In genomic region chr7:48963112-48963511, GRCm38 (mm10) we compare ENCODE assay signal across 13 mouse cellular contexts. TPM values are rescaled to one million over a fixed set of nuclear protein-coding genes. Genes with fewer than 3 reads are reported as not detected.
DNase-seq lines count a peak whose midpoint lies in the region; ATAC-seq and TF ChIP-seq lines count a peak whose summit lies in the region.
"Had no signal": no experiment of that assay in that cellular context is flagged by ENCODE, and none has a peak within 500 bp of the region (broad histone marks: within the 10 kb centered on the region; RNA-seq: fewer than 3 reads in every experiment).

No protein-coding gene starts in this region.

- no peak overlapping the region for H3K4me2 ChIP-seq in liver, postnatal 0 days (ENCODE audit: low read depth, low read length)
- peak overlapping the region; percentile 86 for H3K4me2 ChIP-seq in midbrain, embryonic 12.5 days (replicated peaks)
- H3K4me2 ChIP-seq: liver, embryonic 15.5 days had no signal

- ATAC-seq in cerebellum, adult (ENCODE audit: insufficient number of reproducible peaks, low FRiP score, low TSS enrichment) = no peak
- ATAC-seq in liver, postnatal 0 days = no peak
- no peak for ATAC-seq in midbrain, embryonic 12.5 days (ENCODE audit: low FRiP score, low read depth)

- H3K27me3 ChIP-seq in liver, postnatal 0 days (ENCODE audit: insufficient read depth, low read length) = peaks cover 43% of the 10 kb centered on the region
- H3K27me3 ChIP-seq in midbrain, embryonic 12.5 days = peaks cover 46% of the 10 kb centered on the region

- no peak for TF ChIP-seq EP300 in liver, postnatal 0 days (IDR thresholded peaks at IDR 0.05; ENCODE audit: low read depth)

- no peak overlapping the region for H3K9ac ChIP-seq in liver, postnatal 0 days (replicated peaks)
- peak overlapping the region; percentile 15 for H3K9ac ChIP-seq in midbrain, embryonic 12.5 days (replicated peaks)
- H3K9ac ChIP-seq: liver, embryonic 15.5 days had no signal

- no peak overlapping the region for H3K27ac ChIP-seq in liver, postnatal 0 days (ENCODE audit: low read depth)
- H3K27ac ChIP-seq in midbrain, embryonic 12.5 days (replicated peaks) = peak overlapping the region; percentile 32; the same call in 1 of the 2 replicates
- H3K27ac ChIP-seq: liver, embryonic 15.5 days had no signal

- H3K4me1 ChIP-seq in liver, postnatal 0 days (ENCODE audit: insufficient read depth) = no peaks in the 10 kb centered on the region
- peaks cover 81% of the 10 kb centered on the region for H3K4me1 ChIP-seq in midbrain, embryonic 12.5 days
- H3K4me1 ChIP-seq: liver, embryonic 15.5 days had no signal

- H3K4me3 ChIP-seq in liver, postnatal 0 days (ENCODE audit: low read depth, low read length) = no peak overlapping the region
- H3K4me3 ChIP-seq in midbrain, embryonic 12.5 days = peak overlapping the region; percentile 13
- H3K4me3 ChIP-seq: liver, embryonic 15.5 days; megakaryocyte, embryonic 14.5 days had no signal

- H3K36me3 ChIP-seq in liver, postnatal 0 days (replicated peaks; ENCODE audit: insufficient read depth, low read length) = no peaks in the 10 kb centered on the region
- peaks cover 3% of the 10 kb centered on the region; the same call in 1 of the 2 replicates for H3K36me3 ChIP-seq in midbrain, embryonic 12.5 days
- H3K36me3 ChIP-seq: liver, embryonic 15.5 days had no signal

- peak; percentile 57 to 68 for DNase-seq in cerebellum, postnatal 14 days
- no peak for DNase-seq in liver, postnatal 0 days
- DNase-seq in liver (no peak), MN1 (ENCODE audit: low spot score) (no peak)
- DNase-seq in T-cell, adult 2 months (ENCODE audit: low spot score) = no peak
- DNase-seq in spleen, postnatal 4 days (ENCODE audit: low spot score in 2 of 2) = no peak
- DNase-seq: B cell, adult 2 months; kidney, adult 2 months; thymus, postnatal 25 days had no signal

- WGBS in liver, postnatal 0 days (ENCODE audit: insufficient replicate concordance) = 36% methylated on average over 5 of the region's 5 CpGs
- 41% methylated on average over 5 of the region's 5 CpGs for WGBS in midbrain, embryonic 12.5 days

- TF ChIP-seq CTCF in liver, postnatal 0 days (IDR thresholded peaks at IDR 0.05; ENCODE audit: low read depth) = 0 out of 2 replicates have a peak, but pooled peaks have one; percentile 18

- H3K9me3 ChIP-seq in liver, postnatal 0 days (ENCODE audit: low read length) = no peaks in the 10 kb centered on the region
- H3K9me3 ChIP-seq in midbrain, embryonic 12.5 days = no peaks in the 10 kb centered on the region
- H3K9me3 ChIP-seq: liver, embryonic 15.5 days; megakaryocyte, embryonic 14.5 days had no signal

RNA-seq across cellular contexts. Expression of gene Nav2, which starts 54.6 kb away (rescaled TPM):
- polyA plus RNA-seq in liver, postnatal 0 days (2015; fragmentation: Nextera tagmentation; extraction: Ambion mirVana) = 2.7 and 3.3 TPM in 2 replicates
- 23.0 and 24.5 TPM in 2 replicates for polyA plus RNA-seq in midbrain, embryonic 12.5 days (2016; fragmentation: Nextera tagmentation; extraction: Ambion mirVana)

Comparison
In these comparisons a context has a peak if more than half of its experiments do, and no peak if none do; other contexts are left out.
1. DNase-seq: peak in cerebellum, postnatal 14 days (2 of 2); none in liver, postnatal 0 days (single experiment), liver (single experiment), T-cell, adult 2 months (single experiment), spleen, postnatal 4 days (0 of 2) and MN1 (single experiment).